Mouse (Mus musculus) left cerebral cortex, postnatal 25 days (tissue): ENCODE data around the gene Nsmce4a. TPM values are rescaled to one million over a fixed set of nuclear protein-coding genes. Genes with fewer than 3 reads are reported as not detected.

Experiments used
- DNase-seq, 2 experiments: peaks; one replicate each; pipeline ENCODE4 v3.0.0; 2022; ENCODE audit warnings: low spot score in 2 of 2, mixed read lengths in 1 of 2
- intact Hi-C: fragments of 180-260 bp; cut with DNase I; formaldehyde crosslinking; loops from one replicate; pipeline ENCODE4 v1.15.1; 2025
- total RNA-seq, 2 experiments: library from RNA; stranded (reverse); gene quantifications; 2 replicates each; pipeline ENCODE4 v1.2.3; 2021

Nsmce4a gene
- total RNA-seq, 2 experiments from 2014 or later: 31.9 to 34.9 TPM

DNA sequence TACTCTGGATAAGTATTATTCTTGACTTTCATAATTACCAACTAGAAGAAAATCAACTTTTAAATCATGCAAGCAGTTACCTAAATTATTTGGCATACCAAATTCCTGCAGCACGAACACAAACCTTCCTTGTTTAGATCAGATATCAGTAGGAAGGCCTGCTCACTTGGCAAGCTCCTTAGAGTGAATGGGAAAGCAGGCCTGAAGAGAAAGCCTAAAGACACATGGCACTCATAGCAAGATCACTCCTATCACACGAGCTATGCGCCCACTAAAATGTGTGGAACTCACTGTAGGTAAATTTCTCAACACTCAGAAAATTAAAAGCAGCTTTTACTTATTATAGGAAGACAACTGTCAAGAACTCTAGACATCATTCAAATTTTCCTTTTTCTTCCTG is 79.6 kb downstream of the Nsmce4a start:
- peak in 1 of 2 experiments; percentile 47 for DNase-seq
- intact Hi-C loops: no loop called here

DNA sequence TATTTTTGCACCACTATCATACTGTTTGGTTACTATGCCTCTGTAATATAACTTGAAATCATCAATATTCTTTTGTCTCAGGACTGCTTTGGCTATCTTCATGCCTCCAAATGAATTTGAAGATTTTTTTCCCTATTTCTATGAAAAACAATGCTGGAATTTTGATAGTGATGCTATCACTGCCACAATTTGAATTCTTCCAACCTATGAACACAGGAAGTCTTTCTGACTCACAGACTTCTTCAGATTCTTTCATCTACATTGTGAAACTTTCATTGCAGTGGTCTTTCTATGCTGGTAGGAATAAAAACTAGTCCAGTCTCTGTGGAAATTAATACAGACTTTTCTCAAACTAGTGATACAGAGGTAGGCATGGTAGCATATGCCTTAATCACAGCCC is 80.9 kb downstream of the Nsmce4a start:
- DNase-seq: no peak
- intact Hi-C loops: no loop called here

Other genes starting within 250 kb of the Nsmce4a start
- 10 to 100 TPM; 55.8 to 59.0 TPM for gene Ate1, start 52.7 kb downstream of the Nsmce4a start, total RNA-seq
- gene Tacc2, start 4.3 kb upstream of the Nsmce4a start, total RNA-seq: 10 to 100 TPM; 62.2 to 62.7 TPM
- gene Btbd16, start 201.0 kb upstream of the Nsmce4a start, total RNA-seq: under 1 TPM; 0.34 to 0.53 TPM